Mouse (Mus musculus) embryonic fibroblast, embryonic 13.5 days (primary cell): ENCODE data around the gene Tmem179b.

Experiments
- CTCF ChIP-seq: IDR thresholded peaks from 2 replicates; pipeline ENCODE4 v1.5.1; 2011; ENCODE audit warnings: mild to moderate bottlenecking, control low read depth, low read length, moderate library complexity, borderline replicate concordance; ENCODE audit not compliant: insufficient read depth
- POLR2A ChIP-seq: IDR thresholded peaks from 2 replicates; pipeline ENCODE4 v1.6.1; 2011; ENCODE audit warnings: low read depth, mild to moderate bottlenecking, control low read depth, low read length, moderate library complexity

- TF ChIP-seq POLR2A = peak; percentile 95
- TF ChIP-seq CTCF = no peak
Observed at GRCm38 (mm10) chr19:8774086-8774835, at the start of gene Tmem179b.
